Mouse (Mus musculus): ENCODE measurements around the gene Clstn2. TPM values are rescaled to one million over a fixed set of nuclear protein-coding genes. Genes with fewer than 3 reads are reported as not detected.

The Clstn2 gene
- polyA plus RNA-seq, 1 experiment from 2014 or later = 0.96 TPM

DNA sequence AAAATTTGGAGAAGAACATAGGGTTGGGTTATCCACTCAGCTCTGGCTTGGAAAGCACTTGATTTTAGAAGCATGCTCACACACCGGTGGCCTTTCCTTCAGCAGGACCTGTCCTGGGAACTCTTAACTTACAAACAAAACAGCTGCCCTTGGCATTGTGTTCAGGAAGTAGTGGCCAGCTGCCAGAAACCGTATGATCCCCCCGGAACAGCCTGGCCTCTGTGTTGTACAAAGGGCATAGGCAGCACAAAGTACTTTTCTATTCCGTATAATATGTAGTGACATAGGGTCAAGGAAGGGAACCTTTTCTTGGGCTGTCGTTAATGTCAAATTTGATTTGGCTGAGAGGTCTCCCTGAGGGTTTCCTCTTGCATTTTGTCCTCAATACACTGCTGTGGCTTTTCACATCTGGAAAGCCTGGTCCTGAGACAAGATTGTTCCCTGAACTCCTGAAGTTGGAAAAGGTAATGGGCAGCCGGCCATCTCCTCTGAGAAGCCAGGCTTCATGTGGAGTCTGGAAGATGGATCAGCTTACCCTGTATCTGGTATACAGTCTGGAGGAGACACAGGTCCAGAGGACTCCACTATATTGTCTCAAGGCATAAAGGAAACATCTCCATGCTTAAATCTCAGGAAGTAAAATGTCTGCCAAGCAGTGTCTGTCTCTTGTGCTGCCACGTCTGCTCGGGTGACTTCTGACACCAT lies 494.8 kb downstream of the Clstn2 start:
- H3K4me1 ChIP-seq = peaks cover 6% of the 10 kb centered on the region; the same call in 1 of the 2 replicates

DNA sequence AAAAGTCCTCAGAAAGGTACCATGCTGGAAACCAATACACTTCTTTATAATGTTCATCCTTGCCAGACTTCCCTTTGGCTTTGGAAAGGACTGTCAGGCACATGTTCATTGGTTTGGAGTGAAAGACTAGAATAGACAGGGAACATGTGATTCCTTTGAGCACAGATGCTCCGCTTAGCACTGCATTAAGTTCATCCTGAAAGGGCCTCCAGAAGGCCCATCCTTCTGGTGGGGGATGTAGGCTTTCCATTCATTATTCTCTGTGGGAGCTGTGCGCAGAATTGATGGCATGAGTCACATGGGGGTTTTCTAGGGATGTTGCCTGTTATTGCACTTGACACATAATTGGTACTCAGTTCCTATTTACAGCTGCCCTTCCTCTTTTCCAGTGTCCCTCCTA lies 498.8 kb downstream of the Clstn2 start:
- H3K27ac ChIP-seq (replicated peaks) = no peak overlapping the region
- H3K4me1 ChIP-seq = peaks cover 6% of the 10 kb centered on the region; the same call in 1 of the 2 replicates
- no peaks in the 10 kb centered on the region for H3K9me3 ChIP-seq (replicated peaks)
- DNase-seq (ENCODE audit: low spot score) = no peak
- no peaks in the 10 kb centered on the region for H3K27me3 ChIP-seq (ENCODE audit: low read depth, poor library complexity, severe bottlenecking)
- H3K36me3 ChIP-seq = no peaks in the 10 kb centered on the region
- 87% methylated on average over 2 of the region's 2 CpGs for WGBS
- no peak overlapping the region for H3K4me3 ChIP-seq

More for the DNA sequence above, 494.8 kb downstream of the Clstn2 start:
- no peaks in the 10 kb centered on the region for H3K27me3 ChIP-seq (ENCODE audit: low read depth, poor library complexity, severe bottlenecking)
- no peaks in the 10 kb centered on the region for H3K9me3 ChIP-seq (replicated peaks)
- no peak for DNase-seq (ENCODE audit: low spot score)
- H3K27ac ChIP-seq (replicated peaks) = no peak overlapping the region
- H3K4me3 ChIP-seq = no peak overlapping the region
- WGBS = 82% methylated on average over 8 of the region's 8 CpGs
- H3K36me3 ChIP-seq = no peaks in the 10 kb centered on the region

DNA sequence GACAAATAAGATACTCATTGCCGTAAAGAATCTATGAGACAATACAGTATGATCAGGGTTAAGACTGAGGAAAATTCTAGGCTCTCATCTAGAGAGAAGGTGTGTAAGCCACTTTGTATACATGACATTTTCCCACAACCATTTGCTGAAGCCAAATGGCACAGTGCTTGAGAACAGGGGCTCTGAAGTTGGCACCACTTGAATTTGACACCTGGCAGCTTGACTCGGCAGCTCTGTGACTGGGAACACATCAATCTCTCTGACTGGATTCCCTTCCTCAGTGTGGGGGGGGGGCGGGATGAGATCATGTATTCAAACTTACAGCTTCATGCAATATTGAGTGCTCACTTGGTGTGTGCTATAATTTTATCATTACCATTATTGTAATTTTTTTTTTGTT lies 499.7 kb downstream of the Clstn2 start:
- DNase-seq (ENCODE audit: low spot score) = no peak
- no peaks in the 10 kb centered on the region for H3K36me3 ChIP-seq
- 92% methylated on average over 3 of the region's 3 CpGs for whole genome bisulfite sequencing

DNA sequence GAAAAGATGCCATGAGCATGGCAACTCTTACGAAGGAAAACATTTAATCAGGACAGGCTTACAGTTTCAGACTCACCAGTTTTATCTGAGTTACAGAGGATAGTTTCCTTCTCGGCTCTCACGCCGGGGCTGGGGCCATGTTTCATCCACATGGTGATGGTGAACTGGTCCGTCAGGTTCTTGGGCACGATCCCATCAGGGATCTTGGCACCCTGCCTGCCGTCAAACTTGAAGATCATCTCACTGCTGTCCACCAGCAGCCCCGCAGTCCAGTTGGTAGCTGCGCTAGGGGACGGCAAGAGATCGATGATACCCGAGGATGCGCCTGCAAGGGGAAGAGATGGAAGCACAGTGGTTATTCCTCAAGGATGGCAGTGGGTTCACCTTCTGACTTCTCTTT lies 500.4 kb downstream of the Clstn2 start:
- Histone ChIP-seq H3K27ac (replicated peaks) (no peak overlapping the region), H3K9me3 (replicated peaks) (no peaks in the 10 kb centered on the region), H3K4me3 (no peak overlapping the region), H3K4me1 (0 out of 2 replicates have a peak, but pooled peaks cover 4% of the 10 kb centered on the region), H3K27me3 (ENCODE audit: low read depth, poor library complexity, severe bottlenecking) (no peaks in the 10 kb centered on the region), H3K36me3 (no peaks in the 10 kb centered on the region)
- no peak for DNase-seq (ENCODE audit: low spot score)
- 94% methylated on average over 13 of the region's 13 CpGs for WGBS

More for the DNA sequence above, 499.7 kb downstream of the Clstn2 start:
- Histone ChIP-seq H3K27ac (replicated peaks) (no peak overlapping the region), H3K4me3 (no peak overlapping the region), H3K27me3 (ENCODE audit: low read depth, poor library complexity, severe bottlenecking) (no peaks in the 10 kb centered on the region), H3K4me1 (peaks cover 8% of the 10 kb centered on the region; the same call in 1 of the 2 replicates), H3K9me3 (replicated peaks) (no peaks in the 10 kb centered on the region)

DNA sequence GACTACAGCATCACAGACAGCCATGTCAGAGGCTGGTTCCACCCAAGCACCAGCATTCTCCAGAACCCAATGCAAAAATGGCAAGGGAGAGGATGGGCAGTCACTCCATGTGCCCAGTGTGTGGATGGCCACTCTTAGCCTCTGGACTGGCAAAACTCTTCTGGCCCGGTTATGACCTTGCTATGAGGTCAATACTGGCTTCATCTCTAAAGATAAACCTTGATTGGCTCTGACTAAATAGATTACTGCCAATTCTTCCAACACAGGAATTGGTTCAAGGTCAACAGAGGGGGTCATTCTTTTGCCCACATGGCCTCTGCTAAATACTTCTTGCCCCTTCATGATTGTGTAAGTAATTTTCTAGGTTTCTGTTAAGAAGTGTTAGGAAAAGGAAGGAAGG lies 505.1 kb downstream of the Clstn2 start:
- 86% methylated on average over 1 of the region's 1 CpGs for WGBS
- Histone ChIP-seq H3K4me3 (no peak overlapping the region), H3K4me1 (0 out of 2 replicates have a peak, but pooled peaks cover 4% of the 10 kb centered on the region), H3K36me3 (no peaks in the 10 kb centered on the region), H3K9me3 (replicated peaks) (no peaks in the 10 kb centered on the region), H3K27ac (replicated peaks) (no peak overlapping the region), H3K27me3 (ENCODE audit: low read depth, poor library complexity, severe bottlenecking) (no peaks in the 10 kb centered on the region)
- no peak for DNase-seq (ENCODE audit: low spot score)

DNA sequence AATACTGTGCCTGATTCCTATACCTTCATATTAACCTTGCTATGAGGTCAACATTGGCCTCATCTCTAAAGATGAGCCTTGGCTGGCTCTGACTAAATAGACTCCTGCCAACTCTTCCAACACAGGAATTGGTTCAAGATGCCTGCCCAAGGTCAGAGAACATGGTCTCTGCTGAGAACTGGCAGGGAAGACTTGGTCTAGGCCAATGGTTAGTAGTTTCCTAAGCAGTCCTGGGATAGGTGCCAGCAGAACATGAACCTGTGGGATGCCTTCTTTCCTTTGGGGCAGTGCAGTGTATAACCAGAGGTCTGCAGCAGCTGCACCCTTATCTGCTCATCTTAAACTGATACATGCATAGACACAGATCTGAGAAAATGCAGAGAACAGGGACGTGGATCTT lies 505.7 kb downstream of the Clstn2 start:
- Histone ChIP-seq H3K27me3 (ENCODE audit: low read depth, poor library complexity, severe bottlenecking) (no peaks in the 10 kb centered on the region), H3K36me3 (no peaks in the 10 kb centered on the region), H3K4me3 (no peak overlapping the region), H3K27ac (replicated peaks) (no peak overlapping the region), H3K9me3 (replicated peaks) (no peaks in the 10 kb centered on the region), H3K4me1 (0 out of 2 replicates have a peak, but pooled peaks cover 4% of the 10 kb centered on the region)
- no peak for DNase-seq (ENCODE audit: low spot score)
- WGBS = 76% methylated on average over 1 of the region's 1 CpGs

DNA sequence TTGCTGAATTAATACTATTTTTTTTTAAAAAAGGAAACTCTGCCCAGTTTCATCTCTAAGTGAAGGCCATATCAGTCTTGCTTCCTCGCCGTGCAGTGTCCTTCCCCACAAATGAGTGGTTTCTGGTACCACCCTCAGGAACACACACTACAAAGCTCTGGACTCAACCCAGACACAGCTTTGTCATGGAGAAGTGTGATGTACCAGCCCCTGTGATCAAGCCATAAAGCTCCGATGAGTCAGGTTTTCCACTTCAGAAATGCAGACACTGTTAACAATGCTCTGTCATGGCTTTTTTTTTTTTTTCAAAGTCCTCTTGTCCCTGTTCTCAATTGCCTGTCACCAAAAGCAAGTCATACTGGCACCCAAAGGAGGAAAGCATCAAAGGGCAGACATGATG lies 507.4 kb downstream of the Clstn2 start:
- Histone ChIP-seq H3K4me3 (no peak overlapping the region), H3K27me3 (ENCODE audit: low read depth, poor library complexity, severe bottlenecking) (no peaks in the 10 kb centered on the region), H3K27ac (replicated peaks) (no peak overlapping the region), H3K4me1 (peaks cover 7% of the 10 kb centered on the region; the same call in 1 of the 2 replicates), H3K36me3 (no peaks in the 10 kb centered on the region), H3K9me3 (replicated peaks) (no peaks in the 10 kb centered on the region)
- DNase-seq (ENCODE audit: low spot score) = no peak
- 91% methylated on average over 3 of the region's 3 CpGs for WGBS

DNA sequence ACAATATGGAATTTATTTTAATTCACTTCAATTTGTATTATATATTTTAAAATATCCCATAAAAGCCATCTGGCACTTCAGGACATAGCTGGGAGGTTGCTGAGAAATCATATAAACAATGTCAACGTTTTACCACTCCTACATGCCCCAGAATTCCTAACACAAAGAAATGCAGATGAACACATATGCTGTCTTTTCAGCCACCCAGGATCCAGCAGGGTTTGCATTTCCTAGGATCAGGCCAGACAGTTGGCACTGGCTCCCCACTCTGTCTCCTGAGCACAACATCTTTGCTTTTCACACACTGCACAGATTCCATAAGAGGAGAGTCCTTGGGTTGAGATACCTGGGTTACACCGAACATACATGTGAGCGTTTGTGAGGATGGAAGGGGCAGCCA lies 508.1 kb downstream of the Clstn2 start:
- Histone ChIP-seq H3K27me3 (ENCODE audit: low read depth, poor library complexity, severe bottlenecking) (no peaks in the 10 kb centered on the region), H3K27ac (replicated peaks) (no peak overlapping the region), H3K4me3 (no peak overlapping the region), H3K36me3 (no peaks in the 10 kb centered on the region), H3K4me1 (peaks cover 9% of the 10 kb centered on the region; the same call in 1 of the 2 replicates), H3K9me3 (replicated peaks) (no peaks in the 10 kb centered on the region)
- DNase-seq (ENCODE audit: low spot score) = no peak
- WGBS = 83% methylated on average over 3 of the region's 3 CpGs

DNA sequence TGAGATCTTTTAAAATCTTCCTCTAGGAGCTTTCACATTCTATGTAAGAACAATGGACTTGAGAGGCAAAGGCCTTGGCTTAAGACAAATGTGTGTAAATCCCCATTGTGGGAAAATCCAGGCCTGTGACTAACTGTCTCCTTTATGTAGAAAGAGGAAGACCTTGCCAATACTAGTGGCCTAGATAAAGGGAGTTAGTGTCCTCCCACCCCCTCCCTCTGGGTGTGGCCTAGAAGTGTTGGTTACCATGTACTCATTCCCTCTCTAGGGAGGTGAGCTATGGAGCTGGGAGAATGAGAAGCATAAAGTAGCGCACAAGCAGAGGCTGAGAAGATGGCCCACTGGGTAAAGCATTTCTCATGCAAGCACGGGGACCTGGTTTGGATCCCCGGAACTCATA lies 512.2 kb downstream of the Clstn2 start:
- H3K9me3 ChIP-seq (replicated peaks) = no peaks in the 10 kb centered on the region
- no peak overlapping the region for H3K4me3 ChIP-seq
- peaks cover 7% of the 10 kb centered on the region; the same call in 1 of the 2 replicates for H3K4me1 ChIP-seq
- no peak overlapping the region for H3K27ac ChIP-seq (replicated peaks)
- DNase-seq (ENCODE audit: low spot score) = no peak
- H3K27me3 ChIP-seq (ENCODE audit: low read depth, poor library complexity, severe bottlenecking) = no peaks in the 10 kb centered on the region
- 94% methylated on average over 3 of the region's 3 CpGs for WGBS
- H3K36me3 ChIP-seq = no peaks in the 10 kb centered on the region

DNA sequence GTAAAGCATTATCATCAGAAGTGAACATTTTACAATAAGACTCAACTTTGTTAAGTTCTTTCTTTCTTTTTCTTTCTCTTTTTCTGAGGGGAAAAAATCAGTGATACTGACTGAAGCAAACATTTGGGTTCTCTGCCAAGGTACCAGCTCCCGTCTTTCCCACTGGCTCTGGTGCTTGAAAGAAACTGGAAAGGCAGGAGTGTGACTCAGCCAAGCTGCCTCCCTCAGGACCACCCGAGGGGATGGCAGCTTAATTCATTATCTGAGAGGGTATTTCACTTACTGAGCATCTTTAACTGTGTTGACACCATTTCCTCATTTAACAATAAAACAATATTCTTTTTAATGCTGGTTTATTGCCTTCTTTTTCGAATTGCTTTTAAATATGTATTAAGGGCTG lies 516.0 kb downstream of the Clstn2 start:
- peaks cover 7% of the 10 kb centered on the region; the same call in 1 of the 2 replicates for H3K4me1 ChIP-seq
- no peak overlapping the region for H3K4me3 ChIP-seq
- no peaks in the 10 kb centered on the region for H3K9me3 ChIP-seq (replicated peaks)
- 70% methylated on average over 3 of the region's 3 CpGs for WGBS
- no peak overlapping the region for H3K27ac ChIP-seq (replicated peaks)
- no peaks in the 10 kb centered on the region for H3K36me3 ChIP-seq
- H3K27me3 ChIP-seq (ENCODE audit: low read depth, poor library complexity, severe bottlenecking) = no peaks in the 10 kb centered on the region
- DNase-seq (ENCODE audit: low spot score) = no peak

DNA sequence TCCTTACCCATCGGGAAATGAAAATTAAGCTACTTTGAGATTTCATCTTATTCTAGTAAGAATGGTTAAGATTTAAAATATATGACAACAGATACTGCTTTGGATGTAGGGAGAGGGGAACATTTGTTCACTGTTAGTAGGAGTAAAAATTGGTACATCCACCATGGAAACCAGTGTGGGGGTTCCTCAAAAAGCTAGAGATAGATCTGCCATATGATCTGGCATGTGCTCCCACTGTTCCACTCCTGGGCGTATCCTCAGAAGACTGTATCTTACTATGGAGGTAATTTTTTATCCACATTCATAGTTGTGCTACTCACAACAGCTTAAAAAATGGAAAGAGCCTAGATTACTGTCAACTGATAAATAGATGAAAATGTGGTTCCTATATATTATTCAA lies 518.3 kb downstream of the Clstn2 start:
- no peak for DNase-seq (ENCODE audit: low spot score)
- H3K36me3 ChIP-seq = no peaks in the 10 kb centered on the region
- H3K4me3 ChIP-seq = no peak overlapping the region
- H3K9me3 ChIP-seq (replicated peaks) = no peaks in the 10 kb centered on the region
- WGBS = 89% methylated on average over 2 of the region's 2 CpGs
- H3K27me3 ChIP-seq (ENCODE audit: low read depth, poor library complexity, severe bottlenecking) = no peaks in the 10 kb centered on the region
- H3K27ac ChIP-seq (replicated peaks) = no peak overlapping the region
- no peaks in the 10 kb centered on the region for H3K4me1 ChIP-seq

DNA sequence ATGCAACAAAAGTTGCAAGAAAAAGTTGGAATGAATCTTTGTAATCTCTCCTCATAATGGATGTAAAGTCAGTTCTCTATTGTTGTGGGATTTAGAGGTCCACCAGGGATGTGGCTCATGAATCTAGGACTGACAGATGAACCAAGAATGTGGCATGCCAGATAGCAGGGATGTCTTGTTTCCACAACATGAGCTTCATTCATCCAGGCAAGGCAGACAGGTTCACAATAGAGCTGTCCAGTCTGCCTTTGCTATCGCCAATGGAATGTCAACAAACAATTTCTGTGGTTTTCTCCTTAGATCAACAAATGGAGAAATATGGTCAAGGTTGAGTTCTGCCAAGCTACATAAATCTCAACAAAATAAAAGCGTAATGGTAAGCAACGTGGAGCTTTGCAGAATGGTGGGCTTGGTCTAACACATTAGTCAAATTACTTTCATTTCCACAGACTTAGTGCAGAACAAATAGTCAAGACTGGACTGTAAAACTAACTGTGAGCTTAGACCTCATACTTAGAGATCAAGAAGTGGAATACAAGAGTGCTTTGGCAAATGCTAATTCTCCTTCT lies 520.6 kb downstream of the Clstn2 start:
- no peak for DNase-seq (ENCODE audit: low spot score)
- whole genome bisulfite sequencing = 84% methylated on average over 3 of the region's 3 CpGs
- Histone ChIP-seq H3K36me3 (no peaks in the 10 kb centered on the region), H3K4me1 (no peaks in the 10 kb centered on the region), H3K27ac (replicated peaks) (no peak overlapping the region), H3K27me3 (ENCODE audit: low read depth, poor library complexity, severe bottlenecking) (no peaks in the 10 kb centered on the region), H3K4me3 (no peak overlapping the region), H3K9me3 (replicated peaks) (no peaks in the 10 kb centered on the region)

DNA sequence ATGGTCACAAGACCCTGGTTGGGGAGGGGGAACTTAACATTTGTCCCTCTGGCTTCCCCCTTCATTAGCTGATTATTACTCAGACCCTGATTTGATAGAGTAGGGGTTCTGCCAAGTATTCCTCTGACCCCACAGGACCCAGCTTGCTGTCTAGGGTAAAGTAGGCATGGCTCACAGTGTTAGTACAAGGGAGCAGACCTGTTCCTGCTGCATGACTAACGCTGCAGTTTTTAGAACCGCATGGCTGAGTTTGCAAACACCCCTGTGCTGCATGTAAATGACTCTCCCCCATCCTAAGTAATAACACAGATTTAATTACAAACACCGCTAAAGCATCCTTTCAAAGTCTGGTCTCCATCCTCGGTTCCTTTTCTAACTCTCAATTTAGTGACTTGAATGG lies 531.6 kb downstream of the Clstn2 start:
- no peak for DNase-seq (ENCODE audit: low spot score)
- WGBS = 76% methylated on average over 4 of the region's 4 CpGs
- no peak overlapping the region for H3K27ac ChIP-seq (replicated peaks)
- H3K4me3 ChIP-seq = no peak overlapping the region
- H3K36me3 ChIP-seq = no peaks in the 10 kb centered on the region
- H3K9me3 ChIP-seq (replicated peaks) = no peaks in the 10 kb centered on the region
- H3K27me3 ChIP-seq (ENCODE audit: low read depth, poor library complexity, severe bottlenecking) = no peaks in the 10 kb centered on the region
- no peaks in the 10 kb centered on the region for H3K4me1 ChIP-seq
